Mouse (Mus musculus) lung, postnatal 0 days (tissue): ENCODE results near the gene Pdgfd. TPM values are rescaled to one million over a fixed set of nuclear protein-coding genes. Genes with fewer than 3 reads are reported as not detected.

Source experiments
- ATAC-seq: fragments of 200-750 bp; cut with Nextera tagmentation; 2 replicates; pipeline ENCODE4 v1.8.0; 2017; ENCODE audit warnings: moderate library complexity
- DNase-seq: peaks from one replicate; pipeline ENCODE4 v3.0.0-alpha.2; 2016; ENCODE audit warnings: low spot score
- H3K27ac ChIP-seq: fragments of 300-500 bp; sonication (generic); 2 replicates; pipeline ENCODE4 v1.5.1; 2014; ENCODE audit warnings: antibody characterized with exemption, mild to moderate bottlenecking, low read length, mixed read lengths
- H3K27me3 ChIP-seq: fragments of 300-500 bp; sonication (generic); replicated peaks from 2 replicates; pipeline ENCODE4 v1.6.1; 2014; ENCODE audit warnings: low read length, mixed read lengths; ENCODE audit not compliant: insufficient read depth
- H3K36me3 ChIP-seq: fragments of 300-500 bp; sonication (generic); 2 replicates; pipeline ENCODE4 v1.6.1; 2014; ENCODE audit warnings: low read length, mixed read lengths; ENCODE audit not compliant: insufficient read depth
- H3K4me1 ChIP-seq: fragments of 300-500 bp; sonication (generic); 2 replicates; pipeline ENCODE4 v1.6.1; 2014; ENCODE audit warnings: antibody characterized with exemption, low read depth, low read length, mixed read lengths; ENCODE audit not compliant: insufficient read depth
- H3K4me2 ChIP-seq: fragments of 300-500 bp; sonication (generic); replicated peaks from 2 replicates; pipeline ENCODE4 v1.6.1; 2014; ENCODE audit warnings: low read depth, mild to moderate bottlenecking, low read length, moderate library complexity, mixed read lengths
- H3K4me3 ChIP-seq: fragments of 300-500 bp; sonication (generic); 2 replicates; pipeline ENCODE4 v1.5.1; 2014; ENCODE audit warnings: low read depth, low read length
- H3K9ac ChIP-seq: fragments of 300-500 bp; sonication (generic); replicated peaks from 2 replicates; pipeline ENCODE4 v1.6.1; 2014; ENCODE audit warnings: low read depth, mild to moderate bottlenecking
- H3K9me3 ChIP-seq: fragments of 300-500 bp; sonication (generic); 2 replicates; pipeline ENCODE4 v1.6.1; 2016; ENCODE audit warnings: low read length, mixed read lengths
- CTCF ChIP-seq: IDR thresholded peaks from 2 replicates; pipeline ENCODE4 v1.5.1; 2016; ENCODE audit warnings: antibody characterized with exemption, mild to moderate bottlenecking
- EP300 ChIP-seq: IDR thresholded peaks from 2 replicates; pipeline ENCODE4 v1.6.1; 2016; ENCODE audit warnings: antibody characterized with exemption, mild to moderate bottlenecking, control low read depth
- WGBS: fragments of 180-500 bp; shearing (Covaris S2); extraction: QIAGEN DNeasy Blood & Tissue Kit; methylation state at CpG from one replicate; pipeline ENCODE4 v1.1.7; 2014; 5-methylcytosine and 5-hydroxymethylcytosine counted together
- polyA plus RNA-seq: library from polyadenylated mRNA; unstranded; fragments of >200 nt; fragmentation: Nextera tagmentation; extraction: Ambion mirVana; gene quantifications from 2 replicates; pipeline ENCODE4 v1.2.1, GENCODE M21; 2015

The Pdgfd gene
- polyA plus RNA-seq, result 5.6 and 9.6 TPM in 2 replicates

- peak; percentile 72 for TF ChIP-seq CTCF
- TF ChIP-seq EP300, result no peak; the same call in 1 of the 2 replicates
- 2% methylated on average over 32 of the region's 32 CpGs for WGBS
- H3K36me3 ChIP-seq, result no peaks in the 10 kb centered on the region
- DNase-seq, result peak; percentile 71
- H3K4me3 ChIP-seq, result peak within 1 kb of the TSS; percentile 41
- H3K9me3 ChIP-seq, result no peaks in the 10 kb centered on the region
- 0 out of 2 replicates have a peak within 1 kb of the TSS, but pooled peaks have one; percentile 16 for H3K9ac ChIP-seq
- ATAC-seq, result peak; percentile 91
- no peaks in the 10 kb centered on the region for H3K4me1 ChIP-seq
- H3K27ac ChIP-seq, result peak within 1 kb of the TSS; percentile 38; the same call in 1 of the 2 replicates
- H3K27me3 ChIP-seq, result no peaks in the 10 kb centered on the region
- H3K4me2 ChIP-seq, result peak within 1 kb of the TSS; percentile 60
Observed at GRCm38 (mm10) chr9:6168391-6169037, at the start of gene Pdgfd. Gene Pdgfd (plus strand): TSS chr9:6168584.

- H3K4me1 ChIP-seq, result no peaks in the 10 kb centered on the region
- 0 out of 2 replicates have a peak overlapping the region, but pooled peaks have one; percentile 20 for H3K27ac ChIP-seq
- peak; percentile 20 for DNase-seq
- H3K27me3 ChIP-seq, result no peaks in the 10 kb centered on the region
- H3K36me3 ChIP-seq, result no peaks in the 10 kb centered on the region
- TF ChIP-seq EP300, result no peak
- TF ChIP-seq CTCF, result no peak
- whole genome bisulfite sequencing, result 23% methylated on average over 3 of the region's 3 CpGs
- peak overlapping the region; percentile 41 for H3K4me3 ChIP-seq
- H3K9ac ChIP-seq, result no peak overlapping the region
- peak overlapping the region; percentile 60 for H3K4me2 ChIP-seq
- ATAC-seq, result peak; percentile 76
- no peaks in the 10 kb centered on the region for H3K9me3 ChIP-seq
Observed at GRCm38 (mm10) chr9:6169038-6169431, 651 bp downstream of the Pdgfd start.

DNA sequence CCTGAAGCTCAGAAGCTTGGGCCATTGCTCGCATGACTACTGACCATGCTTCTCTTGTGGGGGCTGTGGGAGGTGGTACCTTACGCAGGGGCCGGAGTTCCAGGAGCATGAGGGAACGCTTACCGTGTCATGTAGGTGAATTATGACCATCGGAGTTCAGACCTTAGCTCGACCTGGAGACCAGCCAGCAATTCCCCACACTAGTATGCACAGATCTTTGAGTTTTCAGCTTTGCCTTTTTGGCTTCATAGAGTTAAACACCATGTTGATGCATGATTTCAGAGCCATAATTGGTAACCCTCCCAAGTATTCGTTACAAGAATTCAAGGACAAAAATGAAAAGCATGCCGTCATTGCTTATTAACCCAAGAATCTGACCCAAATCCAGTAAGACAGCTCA, 2.6 kb downstream of the Pdgfd start:
- Histone ChIP-seq H3K4me2 (no peak overlapping the region), H3K4me1 (no peaks in the 10 kb centered on the region), H3K27me3 (no peaks in the 10 kb centered on the region), H3K9ac (no peak overlapping the region), H3K9me3 (no peaks in the 10 kb centered on the region), H3K4me3 (no peak overlapping the region), H3K27ac (no peak overlapping the region), H3K36me3 (no peaks in the 10 kb centered on the region)
- 72% methylated on average over 9 of the region's 9 CpGs for WGBS
- ATAC-seq, result no peak
- TF ChIP-seq CTCF (no peak), EP300 (no peak)
- no peak for DNase-seq

DNA sequence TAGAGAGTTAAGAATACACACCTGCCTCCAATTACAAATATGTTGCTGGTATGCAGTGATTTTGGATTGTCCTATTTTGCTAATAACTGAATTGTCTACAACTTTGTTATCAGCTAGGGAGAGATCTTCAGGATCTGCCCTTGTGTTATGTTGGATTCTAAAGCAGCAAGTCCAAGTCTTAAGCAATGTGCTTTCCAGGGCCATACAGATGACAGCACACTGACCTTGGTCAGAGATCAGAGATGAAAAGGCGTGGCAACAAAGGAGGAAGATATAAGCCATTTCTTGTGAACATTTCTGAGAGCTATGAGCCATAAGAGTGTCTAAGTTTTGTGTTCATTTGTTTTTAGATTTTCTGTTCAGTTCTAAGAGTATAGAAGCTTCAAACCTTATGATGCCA, 4.9 kb downstream of the Pdgfd start:
- whole genome bisulfite sequencing, result 71% methylated on average over 1 of the region's 1 CpGs
- H3K4me1 ChIP-seq, result no peaks in the 10 kb centered on the region

DNA sequence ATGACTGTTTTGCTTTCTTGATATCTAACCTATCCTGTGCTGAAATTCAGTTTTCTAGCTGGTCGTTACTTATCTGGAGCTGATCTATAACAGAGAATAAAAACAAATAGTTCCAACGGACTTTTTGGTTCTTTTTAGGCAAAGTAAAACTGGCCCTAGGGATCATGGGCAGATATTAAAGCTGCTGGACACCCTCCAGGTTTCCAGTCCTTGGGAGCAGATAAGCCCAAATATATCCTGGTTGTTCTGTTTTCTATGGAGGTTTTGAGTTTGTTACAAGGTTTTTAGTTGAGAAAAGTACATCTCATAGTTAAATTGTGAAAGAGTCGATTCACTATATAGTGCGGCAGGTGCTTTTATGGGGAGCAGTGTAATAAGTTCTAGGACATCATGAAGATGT, 7.3 kb downstream of the Pdgfd start:
- ATAC-seq (no peak), DNase-seq (no peak)
- Histone ChIP-seq H3K4me3 (no peak overlapping the region), H3K27ac (no peak overlapping the region), H3K9me3 (no peaks in the 10 kb centered on the region), H3K4me2 (no peak overlapping the region), H3K36me3 (no peaks in the 10 kb centered on the region), H3K27me3 (no peaks in the 10 kb centered on the region), H3K9ac (no peak overlapping the region), H3K4me1 (no peaks in the 10 kb centered on the region)
- TF ChIP-seq EP300 (no peak), CTCF (no peak)
- WGBS, result 64% methylated on average over 4 of the region's 4 CpGs

More for the DNA sequence above, 4.9 kb downstream of the Pdgfd start:
- H3K36me3 ChIP-seq, result no peaks in the 10 kb centered on the region
- no peak overlapping the region for H3K4me3 ChIP-seq
- no peaks in the 10 kb centered on the region for H3K27me3 ChIP-seq
- no peak overlapping the region for H3K9ac ChIP-seq
- TF ChIP-seq CTCF (no peak), EP300 (no peak)
- no peaks in the 10 kb centered on the region for H3K9me3 ChIP-seq
- no peak overlapping the region for H3K27ac ChIP-seq
- ATAC-seq (no peak), DNase-seq (no peak)
- no peak overlapping the region for H3K4me2 ChIP-seq

DNA sequence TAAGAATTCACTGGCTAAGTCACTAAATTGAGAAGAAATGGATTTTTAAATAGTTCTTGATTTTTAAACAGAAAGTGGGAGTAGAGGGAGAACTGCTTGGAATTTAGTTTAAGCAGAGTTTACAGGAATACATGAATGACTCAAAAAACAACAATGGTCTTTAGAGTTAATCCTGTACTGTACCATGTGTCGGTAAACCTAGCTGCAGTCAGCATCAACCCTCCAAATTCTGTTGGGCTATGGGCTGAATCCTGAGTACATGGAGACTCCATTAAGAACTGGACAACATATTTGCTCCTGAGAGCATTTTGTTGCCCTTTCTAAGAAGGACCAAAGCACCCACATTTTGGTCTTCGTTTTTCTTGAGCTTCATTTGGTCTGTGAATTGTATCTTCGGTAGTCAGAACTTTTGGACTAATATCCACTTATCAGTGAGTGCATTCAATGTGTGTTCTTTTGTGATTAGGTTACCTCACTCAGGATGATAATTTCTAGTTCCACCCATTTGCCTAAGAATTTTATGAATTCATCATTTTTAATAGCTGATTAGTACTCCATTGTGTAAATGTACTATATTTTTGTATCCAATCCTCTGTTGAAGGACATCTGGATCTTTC, 14.0 kb downstream of the Pdgfd start:
- TF ChIP-seq EP300 (no peak), CTCF (no peak)
- ATAC-seq (no peak), DNase-seq (no peak)
- no peak overlapping the region for H3K9ac ChIP-seq
- H3K4me1 ChIP-seq, result no peaks in the 10 kb centered on the region
- no peak overlapping the region for H3K27ac ChIP-seq
- 91% methylated on average over 3 of the region's 3 CpGs for WGBS
- no peak overlapping the region for H3K4me3 ChIP-seq
- no peak overlapping the region for H3K4me2 ChIP-seq
- no peaks in the 10 kb centered on the region for H3K9me3 ChIP-seq
- no peaks in the 10 kb centered on the region for H3K27me3 ChIP-seq
- H3K36me3 ChIP-seq, result no peaks in the 10 kb centered on the region
